ENCODE assay signal across 13 mouse cellular contexts in genomic region chr7:92820941-92821465, GRCm38 (mm10). TPM values are rescaled to one million over a fixed set of nuclear protein-coding genes. Genes with fewer than 3 reads are reported as not detected.
DNase-seq lines count a peak whose midpoint lies in the region; ATAC-seq and TF ChIP-seq lines count a peak whose summit lies in the region.
"Had no signal": no experiment of that assay in that cellular context is flagged by ENCODE, and none has a peak within 500 bp of the region (broad histone marks: within the 10 kb centered on the region; RNA-seq: fewer than 3 reads in every experiment).

No protein-coding gene starts in this region.

- H3K27ac ChIP-seq in embryonic facial prominence, embryonic 12.5 days, result peak overlapping the region; percentile 37
- no peak overlapping the region for H3K27ac ChIP-seq in embryonic facial prominence, embryonic 10.5 days (replicated peaks)
- no peak overlapping the region for H3K27ac ChIP-seq in lung, postnatal 0 days (ENCODE audit: low read length)
- peak overlapping the region; percentile 76 for H3K27ac ChIP-seq in embryonic facial prominence, embryonic 15.5 days (replicated peaks)
- peak overlapping the region; percentile 83 for H3K27ac ChIP-seq in stomach, postnatal 0 days (replicated peaks)
- H3K27ac ChIP-seq: hindbrain, embryonic 15.5 days; kidney, postnatal 0 days; liver, embryonic 12.5 days had no signal

- H3K4me2 ChIP-seq in embryonic facial prominence, embryonic 12.5 days (replicated peaks), result no peak overlapping the region
- no peak overlapping the region for H3K4me2 ChIP-seq in lung, postnatal 0 days (replicated peaks; ENCODE audit: low read depth, low read length)
- no peak overlapping the region for H3K4me2 ChIP-seq in embryonic facial prominence, embryonic 15.5 days (replicated peaks)
- no peak overlapping the region for H3K4me2 ChIP-seq in stomach, postnatal 0 days (replicated peaks; ENCODE audit: low read depth)
- H3K4me2 ChIP-seq: hindbrain, embryonic 15.5 days; liver, embryonic 12.5 days had no signal

- ATAC-seq in embryonic facial prominence, embryonic 12.5 days (ENCODE audit: insufficient number of reproducible peaks, insufficient read depth, low FRiP score, low TSS enrichment), result no peak
- no peak for ATAC-seq in lung, postnatal 0 days
- no peak for ATAC-seq in embryonic facial prominence, embryonic 15.5 days (ENCODE audit: insufficient number of reproducible peaks, low FRiP score, low TSS enrichment, low read depth)
- ATAC-seq in stomach, postnatal 0 days (ENCODE audit: low FRiP score, low TSS enrichment), result no peak
- ATAC-seq: liver, embryonic 12.5 days had no signal

- no peak for TF ChIP-seq EP300 in lung, postnatal 0 days (IDR thresholded peaks at IDR 0.05)
- no peak for TF ChIP-seq EP300 in stomach, postnatal 0 days (optimal IDR thresholded peaks at IDR 0.05)

- H3K4me3 ChIP-seq in embryonic facial prominence, embryonic 12.5 days, result no peak overlapping the region
- no peak overlapping the region for H3K4me3 ChIP-seq in embryonic facial prominence, embryonic 10.5 days
- no peak overlapping the region for H3K4me3 ChIP-seq in lung, postnatal 0 days (ENCODE audit: low read depth, low read length)
- H3K4me3 ChIP-seq in embryonic facial prominence, embryonic 15.5 days (replicated peaks), result no peak overlapping the region
- no peak overlapping the region for H3K4me3 ChIP-seq in stomach, postnatal 0 days (ENCODE audit: low read depth, low read length)
- H3K4me3 ChIP-seq: hindbrain, embryonic 15.5 days; liver, embryonic 12.5 days had no signal

- no peak overlapping the region for H3K9ac ChIP-seq in embryonic facial prominence, embryonic 12.5 days
- no peak overlapping the region for H3K9ac ChIP-seq in lung, postnatal 0 days (replicated peaks; ENCODE audit: low read depth)
- H3K9ac ChIP-seq in embryonic facial prominence, embryonic 15.5 days, result no peak overlapping the region
- H3K9ac ChIP-seq in stomach, postnatal 0 days (ENCODE audit: low read length), result no peak overlapping the region
- H3K9ac ChIP-seq: hindbrain, embryonic 15.5 days; liver, embryonic 12.5 days had no signal

- no peak for DNase-seq in embryonic facial prominence, embryonic 10.5 days (ENCODE audit: low spot score)
- DNase-seq in lung, postnatal 0 days (ENCODE audit: low spot score), result peak; percentile 30
- no peak for DNase-seq in lung, postnatal 25 days (ENCODE audit: low spot score)
- DNase-seq in stomach, postnatal 0 days (ENCODE audit: low spot score), result no peak
- no peak for DNase-seq in embryo, embryonic 11 days
- DNase-seq: adrenal gland, postnatal 14 days; heart, adult 18-20 months; right cerebral cortex, adult 18-20 months had no signal

- no peak for TF ChIP-seq CTCF in lung, postnatal 0 days (IDR thresholded peaks at IDR 0.05)
- TF ChIP-seq CTCF in stomach, postnatal 0 days (IDR thresholded peaks at IDR 0.05; ENCODE audit: low read depth), result no peak

- WGBS in embryonic facial prominence, embryonic 12.5 days, result 66% methylated on average over 7 of the region's 7 CpGs
- WGBS in embryonic facial prominence, embryonic 10.5 days, result 77% methylated on average over 7 of the region's 7 CpGs
- WGBS in lung, postnatal 0 days, result 54% methylated on average over 7 of the region's 7 CpGs
- 42% methylated on average over 7 of the region's 7 CpGs for WGBS in embryonic facial prominence, embryonic 15.5 days
- WGBS in stomach, postnatal 0 days, result 51% methylated on average over 7 of the region's 7 CpGs

- H3K4me1 ChIP-seq in embryonic facial prominence, embryonic 12.5 days, result peaks cover 23% of the 10 kb centered on the region
- peaks cover 19% of the 10 kb centered on the region for H3K4me1 ChIP-seq in embryonic facial prominence, embryonic 10.5 days
- no peaks in the 10 kb centered on the region for H3K4me1 ChIP-seq in lung, postnatal 0 days (ENCODE audit: insufficient read depth, low read depth, low read length)
- H3K4me1 ChIP-seq in embryonic facial prominence, embryonic 15.5 days, result peaks cover 28% of the 10 kb centered on the region
- no peaks in the 10 kb centered on the region for H3K4me1 ChIP-seq in stomach, postnatal 0 days (replicated peaks; ENCODE audit: control insufficient read depth, insufficient read depth)
- H3K4me1 ChIP-seq: liver, embryonic 12.5 days had no signal

- no peaks in the 10 kb centered on the region for H3K9me3 ChIP-seq in embryonic facial prominence, embryonic 12.5 days
- H3K9me3 ChIP-seq in embryonic facial prominence, embryonic 10.5 days, result no peaks in the 10 kb centered on the region
- H3K9me3 ChIP-seq in lung, postnatal 0 days (ENCODE audit: low read length), result no peaks in the 10 kb centered on the region
- no peaks in the 10 kb centered on the region for H3K9me3 ChIP-seq in embryonic facial prominence, embryonic 15.5 days (replicated peaks)
- no peaks in the 10 kb centered on the region for H3K9me3 ChIP-seq in stomach, postnatal 0 days (ENCODE audit: control insufficient read depth, low read length)
- H3K9me3 ChIP-seq: hindbrain, embryonic 15.5 days; liver, embryonic 12.5 days had no signal

- H3K27me3 ChIP-seq in embryonic facial prominence, embryonic 12.5 days, result no peaks in the 10 kb centered on the region
- H3K27me3 ChIP-seq in embryonic facial prominence, embryonic 10.5 days (replicated peaks; ENCODE audit: low read depth, poor library complexity, severe bottlenecking), result no peaks in the 10 kb centered on the region
- no peaks in the 10 kb centered on the region for H3K27me3 ChIP-seq in lung, postnatal 0 days (replicated peaks; ENCODE audit: insufficient read depth, low read length)
- no peaks in the 10 kb centered on the region for H3K27me3 ChIP-seq in embryonic facial prominence, embryonic 15.5 days
- no peaks in the 10 kb centered on the region for H3K27me3 ChIP-seq in stomach, postnatal 0 days (ENCODE audit: control insufficient read depth, insufficient read depth, low read length)
- H3K27me3 ChIP-seq: hindbrain, embryonic 15.5 days; liver, embryonic 12.5 days had no signal

- no peaks in the 10 kb centered on the region for H3K36me3 ChIP-seq in embryonic facial prominence, embryonic 12.5 days
- H3K36me3 ChIP-seq in embryonic facial prominence, embryonic 10.5 days (replicated peaks), result no peaks in the 10 kb centered on the region
- no peaks in the 10 kb centered on the region for H3K36me3 ChIP-seq in lung, postnatal 0 days (ENCODE audit: insufficient read depth, low read length)
- H3K36me3 ChIP-seq in embryonic facial prominence, embryonic 15.5 days, result no peaks in the 10 kb centered on the region
- no peaks in the 10 kb centered on the region for H3K36me3 ChIP-seq in stomach, postnatal 0 days (ENCODE audit: control insufficient read depth, insufficient read depth, low read length)
- H3K36me3 ChIP-seq: liver, embryonic 12.5 days had no signal

RNA-seq across cellular contexts. Expression of gene Ddias, which starts 53.0 kb away (rescaled TPM):
- 15.4 and 18.5 TPM in 2 replicates for polyA plus RNA-seq in embryonic facial prominence, embryonic 12.5 days (2016; fragmentation: Nextera tagmentation; extraction: Ambion mirVana)
- 23.5 and 24.7 TPM in 2 replicates for polyA plus RNA-seq in embryonic facial prominence, embryonic 10.5 days (2016; fragmentation: Nextera tagmentation; extraction: Ambion mirVana)
- 1.1 and 1.5 TPM in 2 replicates for polyA plus RNA-seq in lung, postnatal 0 days (2015; fragmentation: Nextera tagmentation; extraction: Ambion mirVana)
- polyA plus RNA-seq in embryonic facial prominence, embryonic 15.5 days (2015; fragmentation: Nextera tagmentation; extraction: Ambion mirVana), result 9.2 and 10.4 TPM in 2 replicates
- 2.8 and 3.3 TPM in 2 replicates for polyA plus RNA-seq in stomach, postnatal 0 days (2015; fragmentation: Nextera tagmentation; extraction: Ambion mirVana)

RNA-seq across cellular contexts. Expression of gene Prcp, which starts 53.3 kb away (rescaled TPM):
- polyA plus RNA-seq in embryonic facial prominence, embryonic 12.5 days (2016; fragmentation: Nextera tagmentation; extraction: Ambion mirVana), result 26.1 and 26.3 TPM in 2 replicates
- 19.5 and 20.3 TPM in 2 replicates for polyA plus RNA-seq in embryonic facial prominence, embryonic 10.5 days (2016; fragmentation: Nextera tagmentation; extraction: Ambion mirVana)
- polyA plus RNA-seq in lung, postnatal 0 days (2015; fragmentation: Nextera tagmentation; extraction: Ambion mirVana), result 30.0 and 34.9 TPM in 2 replicates
- polyA plus RNA-seq in embryonic facial prominence, embryonic 15.5 days (2015; fragmentation: Nextera tagmentation; extraction: Ambion mirVana), result 30.2 and 30.5 TPM in 2 replicates
- polyA plus RNA-seq in stomach, postnatal 0 days (2015; fragmentation: Nextera tagmentation; extraction: Ambion mirVana), result 14.5 and 14.7 TPM in 2 replicates

Comparison
In these comparisons a context has a peak if more than half of its experiments do, and no peak if none do; other contexts are left out.
1. H3K27ac ChIP-seq: peak in embryonic facial prominence, embryonic 12.5 days (single experiment), embryonic facial prominence, embryonic 15.5 days (single experiment) and stomach, postnatal 0 days (single experiment); none in embryonic facial prominence, embryonic 10.5 days (single experiment) and lung, postnatal 0 days (single experiment).